8 mouse cellular contexts compared by ENCODE assay signal in the genomic region with DNA sequence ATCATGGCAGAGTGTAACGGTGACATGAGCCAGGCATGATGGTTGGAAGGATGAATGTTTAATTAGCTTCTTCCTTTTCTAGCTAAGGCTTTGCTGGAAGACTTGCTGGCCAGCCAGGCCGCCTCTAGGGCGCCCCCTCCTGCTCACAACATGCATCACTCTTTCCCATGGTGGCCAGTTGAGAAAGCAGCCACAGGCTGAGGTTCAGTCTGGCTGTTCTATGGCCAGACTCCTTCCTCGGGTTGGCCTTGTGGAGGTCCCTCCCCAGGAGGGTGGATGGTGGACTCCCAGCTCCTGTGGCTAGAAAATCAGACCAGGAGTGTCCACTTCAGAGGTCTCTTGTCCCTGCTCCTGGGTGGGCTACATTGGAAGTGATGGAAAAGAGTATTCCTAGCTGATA. TPM values are rescaled to one million over a fixed set of nuclear protein-coding genes. Genes with fewer than 3 reads are reported as not detected.
DNase-seq lines count a peak whose midpoint lies in the region; TF ChIP-seq lines count a peak whose summit lies in the region.
"Had no signal": no experiment of that assay in that cellular context is flagged by ENCODE, and none has a peak within 500 bp of the region (broad histone marks: within the 10 kb centered on the region; RNA-seq: fewer than 3 reads in every experiment).

No protein-coding gene starts in this region.

- peak; percentile 73 for DNase-seq in MN1 (ENCODE audit: low spot score)
- DNase-seq in forebrain, embryonic 10.5 days (ENCODE audit: extremely low spot score, low spot score): peak; percentile 70
- DNase-seq in heart, postnatal 25 days (ENCODE audit: low spot score): peak; percentile 57
- peak; percentile 81 to 85 for DNase-seq in left cerebral cortex, adult 18-20 months (ENCODE audit: low spot score in 2 of 2)
- DNase-seq in midbrain, embryonic 10.5 days (ENCODE audit: low spot score): peak; percentile 83
- DNase-seq in spleen, adult 12 weeks (ENCODE audit: low spot score): peak; percentile 16

- H3K9me3 ChIP-seq in forebrain, embryonic 10.5 days: no peaks in the 10 kb centered on the region
- no peaks in the 10 kb centered on the region for H3K9me3 ChIP-seq in midbrain, embryonic 10.5 days (replicated peaks)

- H3K4me1 ChIP-seq in bone marrow, adult 2 months (ENCODE audit: control insufficient read depth, insufficient read depth, low read length): no peaks in the 10 kb centered on the region; the same call in 1 of the 2 replicates
- peaks cover 14% of the 10 kb centered on the region for H3K4me1 ChIP-seq in forebrain, embryonic 10.5 days
- H3K4me1 ChIP-seq in midbrain, embryonic 10.5 days: peaks cover 9% of the 10 kb centered on the region

- no peak overlapping the region for H3K27ac ChIP-seq in bone marrow, adult 2 months (ENCODE audit: control insufficient read depth, insufficient read depth, low read depth, low read length, poor library complexity)
- 0 out of 2 replicates have a peak overlapping the region, but pooled peaks have one; percentile 35 for H3K27ac ChIP-seq in forebrain, embryonic 10.5 days
- peak overlapping the region; percentile 70; the same call in 1 of the 2 replicates for H3K27ac ChIP-seq in midbrain, embryonic 10.5 days (replicated peaks)

- H3K4me3 ChIP-seq in bone marrow, adult 2 months (replicated peaks; ENCODE audit: control insufficient read depth, low read depth, low read length): no peak overlapping the region
- H3K4me3 ChIP-seq in forebrain, embryonic 10.5 days: no peak overlapping the region
- no peak overlapping the region for H3K4me3 ChIP-seq in midbrain, embryonic 10.5 days

- intact Hi-C loops in heart, postnatal 25 days (cut with DNase I): loop anchor here (1.0 kb wide), 2 partner anchors 126 to 130 kb away; no protein-coding TSS in a partner anchor

- H3K36me3 ChIP-seq in forebrain, embryonic 10.5 days (replicated peaks): no peaks in the 10 kb centered on the region
- H3K36me3 ChIP-seq in midbrain, embryonic 10.5 days: no peaks in the 10 kb centered on the region

- peaks cover 6% of the 10 kb centered on the region for H3K27me3 ChIP-seq in forebrain, embryonic 10.5 days (ENCODE audit: poor library complexity, severe bottlenecking)
- H3K27me3 ChIP-seq in midbrain, embryonic 10.5 days (ENCODE audit: low read depth, poor library complexity, severe bottlenecking): peaks cover 4% of the 10 kb centered on the region; the same call in 1 of the 2 replicates

- no peak for TF ChIP-seq POLR2A in bone marrow, adult 2 months (IDR thresholded peaks at IDR 0.05; ENCODE audit: borderline replicate concordance, control insufficient read depth, low read depth, low read length)

- WGBS in bone marrow, adult 2 months: 7% methylated on average over 4 of the region's 4 CpGs
- 12% methylated on average over 4 of the region's 4 CpGs for WGBS in forebrain, embryonic 10.5 days
- WGBS in midbrain, embryonic 10.5 days: 7% methylated on average over 4 of the region's 4 CpGs

- peak; percentile 71 for TF ChIP-seq CTCF in bone marrow, adult 2 months (IDR thresholded peaks at IDR 0.05; ENCODE audit: control insufficient read depth, insufficient read depth, low read length)

RNA-seq across cellular contexts. Expression of gene Golt1a, which starts 2.8 kb away (rescaled TPM):
- polyA plus RNA-seq in bone marrow, adult 2 months (2011; ENCODE audit: insufficient read depth, insufficient read length, low replicate concordance, missing spikeins): not detected in 2 replicates
- polyA plus RNA-seq in forebrain, embryonic 10.5 days (2016; fragmentation: Nextera tagmentation; extraction: Ambion mirVana): not detected in 2 replicates
- total RNA-seq in heart, postnatal 25 days (2021): not detected
- total RNA-seq in left cerebral cortex, adult 18-20 months (2021): 1 to 10 TPM in 1 of 2 experiments, not detected in 1; 1.1 TPM
- polyA plus RNA-seq in midbrain, embryonic 10.5 days (2016; fragmentation: Nextera tagmentation; extraction: Ambion mirVana): not detected in 2 replicates

RNA-seq across cellular contexts. Expression of gene Kiss1, which starts 14.8 kb away (rescaled TPM):
- polyA plus RNA-seq in bone marrow, adult 2 months (2011; ENCODE audit: insufficient read depth, insufficient read length, low replicate concordance, missing spikeins): not detected in 2 replicates
- not detected in 2 replicates for polyA plus RNA-seq in forebrain, embryonic 10.5 days (2016; fragmentation: Nextera tagmentation; extraction: Ambion mirVana)
- not detected for total RNA-seq in heart, postnatal 25 days (2021)
- not detected for total RNA-seq in left cerebral cortex, adult 18-20 months (2021)
- not detected in 2 replicates for polyA plus RNA-seq in midbrain, embryonic 10.5 days (2016; fragmentation: Nextera tagmentation; extraction: Ambion mirVana)
- polyA plus RNA-seq: liver, embryonic 16.5 days had no signal

RNA-seq across cellular contexts. Expression of gene Ren1, which starts 43.5 kb away (rescaled TPM):
- polyA plus RNA-seq in bone marrow, adult 2 months (2011; ENCODE audit: insufficient read depth, insufficient read length, low replicate concordance, missing spikeins): not detected in 2 replicates
- polyA plus RNA-seq in forebrain, embryonic 10.5 days (2016; fragmentation: Nextera tagmentation; extraction: Ambion mirVana): not detected in 2 replicates
- under 1 TPM; 0.21 to 0.28 TPM for total RNA-seq in heart, postnatal 25 days (2021)
- not detected for total RNA-seq in left cerebral cortex, adult 18-20 months (2021)
- not detected in 2 replicates for polyA plus RNA-seq in midbrain, embryonic 10.5 days (2016; fragmentation: Nextera tagmentation; extraction: Ambion mirVana)

RNA-seq across cellular contexts. Expression of gene Etnk2, which starts 56.5 kb away (rescaled TPM):
- 1.3 TPM in 1 of 2 replicates, not detected in the other for polyA plus RNA-seq in bone marrow, adult 2 months (2011; ENCODE audit: insufficient read depth, insufficient read length, low replicate concordance, missing spikeins)
- 1.7 and 2.3 TPM in 2 replicates for polyA plus RNA-seq in forebrain, embryonic 10.5 days (2016; fragmentation: Nextera tagmentation; extraction: Ambion mirVana)
- total RNA-seq in heart, postnatal 25 days (2021): under 1 TPM; 0.45 to 0.57 TPM
- total RNA-seq in left cerebral cortex, adult 18-20 months (2021): 10 to 100 TPM; 11.2 to 11.6 TPM
- 3.4 and 3.9 TPM in 2 replicates for polyA plus RNA-seq in midbrain, embryonic 10.5 days (2016; fragmentation: Nextera tagmentation; extraction: Ambion mirVana)

Comparison
In these comparisons a context has a peak if more than half of its experiments do, and no peak if none do; other contexts are left out.
1. DNase-seq: peak in every context shown above with its lines; median percentile 83 in left cerebral cortex, adult 18-20 months; 83 in midbrain, embryonic 10.5 days; 73 in MN1; 70 in forebrain, embryonic 10.5 days; 57 in heart, postnatal 25 days; 16 in spleen, adult 12 weeks.